Mouse (Mus musculus): ENCODE measurements around the gene Rplp1. TPM values are rescaled to one million over a fixed set of nuclear protein-coding genes. Genes with fewer than 3 reads are reported as not detected.

Gene Rplp1
- polyA plus RNA-seq, 1 experiment = 4,235 TPM

GRCm38 (mm10) chr9:61914917-61915300 is 567 bp upstream of the Rplp1 start:
- peak overlapping the region; percentile 97 for H3K27ac ChIP-seq (ENCODE audit: insufficient read depth, low read length)
- H3K4me3 ChIP-seq (ENCODE audit: insufficient read depth, low read length) = peak overlapping the region; percentile 64
- TF ChIP-seq CTCF (IDR thresholded peaks at IDR 0.05; ENCODE audit: borderline replicate concordance, insufficient read depth, low read length) = no peak
- TF ChIP-seq POLR2A (IDR thresholded peaks at IDR 0.05; ENCODE audit: low read depth, low read length) = no peak
- no peaks in the 10 kb centered on the region; the same call in 1 of the 2 replicates for H3K4me1 ChIP-seq (ENCODE audit: control insufficient read depth, insufficient read depth, low read length)

GRCm38 (mm10) chr9:61911300-61912128 is 2.8 kb downstream of the Rplp1 start:
- H3K27ac ChIP-seq (ENCODE audit: insufficient read depth, low read length) = no peak overlapping the region
- TF ChIP-seq CTCF (IDR thresholded peaks at IDR 0.05; ENCODE audit: borderline replicate concordance, insufficient read depth, low read length) (no peak), POLR2A (IDR thresholded peaks at IDR 0.05; ENCODE audit: low read depth, low read length) (peak; percentile 67)

GRCm38 (mm10) chr9:61910526-61911256 is 3.7 kb downstream of the Rplp1 start:
- no peaks in the 10 kb centered on the region; the same call in 1 of the 2 replicates for H3K4me1 ChIP-seq (ENCODE audit: control insufficient read depth, insufficient read depth, low read length)
- no peak for TF ChIP-seq CTCF (IDR thresholded peaks at IDR 0.05; ENCODE audit: borderline replicate concordance, insufficient read depth, low read length)
- peak; percentile 44 for TF ChIP-seq POLR2A (IDR thresholded peaks at IDR 0.05; ENCODE audit: low read depth, low read length)
- no peak overlapping the region for H3K27ac ChIP-seq (ENCODE audit: insufficient read depth, low read length)
- H3K4me3 ChIP-seq (ENCODE audit: insufficient read depth, low read length) = no peak overlapping the region

More at GRCm38 (mm10) chr9:61911300-61912128, 2.8 kb downstream of the Rplp1 start:
- no peak overlapping the region for H3K4me3 ChIP-seq (ENCODE audit: insufficient read depth, low read length)
- H3K4me1 ChIP-seq (ENCODE audit: control insufficient read depth, insufficient read depth, low read length) = no peaks in the 10 kb centered on the region; the same call in 1 of the 2 replicates

GRCm38 (mm10) chr9:61909633-61910032 is 4.7 kb downstream of the Rplp1 start:
- Histone ChIP-seq H3K4me1 (ENCODE audit: control insufficient read depth, insufficient read depth, low read length) (no peaks in the 10 kb centered on the region), H3K4me3 (ENCODE audit: insufficient read depth, low read length) (no peak overlapping the region), H3K27ac (ENCODE audit: insufficient read depth, low read length) (no peak overlapping the region)
- TF ChIP-seq POLR2A (IDR thresholded peaks at IDR 0.05; ENCODE audit: low read depth, low read length) (no peak), CTCF (IDR thresholded peaks at IDR 0.05; ENCODE audit: borderline replicate concordance, insufficient read depth, low read length) (no peak)

GRCm38 (mm10) chr9:61908832-61909407 is 5.4 kb downstream of the Rplp1 start:
- Histone ChIP-seq H3K4me3 (ENCODE audit: insufficient read depth, low read length) (no peak overlapping the region), H3K27ac (ENCODE audit: insufficient read depth, low read length) (no peak overlapping the region), H3K4me1 (ENCODE audit: control insufficient read depth, insufficient read depth, low read length) (no peaks in the 10 kb centered on the region)
- TF ChIP-seq CTCF (IDR thresholded peaks at IDR 0.05; ENCODE audit: borderline replicate concordance, insufficient read depth, low read length) (no peak), POLR2A (IDR thresholded peaks at IDR 0.05; ENCODE audit: low read depth, low read length) (no peak)

- Histone ChIP-seq H3K4me1 (ENCODE audit: control insufficient read depth, insufficient read depth, low read length) (no peaks in the 10 kb centered on the region), H3K4me3 (ENCODE audit: insufficient read depth, low read length) (no peak overlapping the region), H3K27ac (ENCODE audit: insufficient read depth, low read length) (no peak overlapping the region)
- TF ChIP-seq CTCF (IDR thresholded peaks at IDR 0.05; ENCODE audit: borderline replicate concordance, insufficient read depth, low read length) = no peak
- no peak for TF ChIP-seq POLR2A (IDR thresholded peaks at IDR 0.05; ENCODE audit: low read depth, low read length)
These were observed 6.0 kb downstream of the Rplp1 start for GRCm38 (mm10) chr9:61908341-61908740.

GRCm38 (mm10) chr9:61907621-61908295 is 6.6 kb downstream of the Rplp1 start:
- Histone ChIP-seq H3K4me1 (ENCODE audit: control insufficient read depth, insufficient read depth, low read length) (no peaks in the 10 kb centered on the region), H3K4me3 (ENCODE audit: insufficient read depth, low read length) (no peak overlapping the region), H3K27ac (ENCODE audit: insufficient read depth, low read length) (no peak overlapping the region)
- no peak for TF ChIP-seq POLR2A (IDR thresholded peaks at IDR 0.05; ENCODE audit: low read depth, low read length)
- TF ChIP-seq CTCF (IDR thresholded peaks at IDR 0.05; ENCODE audit: borderline replicate concordance, insufficient read depth, low read length) = no peak

GRCm38 (mm10) chr9:61906912-61907311 is 7.4 kb downstream of the Rplp1 start:
- Histone ChIP-seq H3K27ac (ENCODE audit: insufficient read depth, low read length) (no peak overlapping the region), H3K4me3 (ENCODE audit: insufficient read depth, low read length) (no peak overlapping the region), H3K4me1 (ENCODE audit: control insufficient read depth, insufficient read depth, low read length) (no peaks in the 10 kb centered on the region)
- TF ChIP-seq POLR2A (IDR thresholded peaks at IDR 0.05; ENCODE audit: low read depth, low read length) (no peak), CTCF (IDR thresholded peaks at IDR 0.05; ENCODE audit: borderline replicate concordance, insufficient read depth, low read length) (peak; percentile 72; the same call in 1 of the 2 replicates)

GRCm38 (mm10) chr9:61905576-61905975 is 8.8 kb downstream of the Rplp1 start:
- TF ChIP-seq POLR2A (IDR thresholded peaks at IDR 0.05; ENCODE audit: low read depth, low read length) = no peak
- no peak for TF ChIP-seq CTCF (IDR thresholded peaks at IDR 0.05; ENCODE audit: borderline replicate concordance, insufficient read depth, low read length)
- Histone ChIP-seq H3K4me1 (ENCODE audit: control insufficient read depth, insufficient read depth, low read length) (no peaks in the 10 kb centered on the region), H3K27ac (ENCODE audit: insufficient read depth, low read length) (no peak overlapping the region), H3K4me3 (ENCODE audit: insufficient read depth, low read length) (no peak overlapping the region)
